Mouse (Mus musculus): ENCODE results near the gene Msh6.
"Not testable (repeated sequence)": the region's sequence is repeated elsewhere in the genome, so short reads cannot be mapped to it uniquely, and the experiment has no call there.

Msh6 gene

DNA sequence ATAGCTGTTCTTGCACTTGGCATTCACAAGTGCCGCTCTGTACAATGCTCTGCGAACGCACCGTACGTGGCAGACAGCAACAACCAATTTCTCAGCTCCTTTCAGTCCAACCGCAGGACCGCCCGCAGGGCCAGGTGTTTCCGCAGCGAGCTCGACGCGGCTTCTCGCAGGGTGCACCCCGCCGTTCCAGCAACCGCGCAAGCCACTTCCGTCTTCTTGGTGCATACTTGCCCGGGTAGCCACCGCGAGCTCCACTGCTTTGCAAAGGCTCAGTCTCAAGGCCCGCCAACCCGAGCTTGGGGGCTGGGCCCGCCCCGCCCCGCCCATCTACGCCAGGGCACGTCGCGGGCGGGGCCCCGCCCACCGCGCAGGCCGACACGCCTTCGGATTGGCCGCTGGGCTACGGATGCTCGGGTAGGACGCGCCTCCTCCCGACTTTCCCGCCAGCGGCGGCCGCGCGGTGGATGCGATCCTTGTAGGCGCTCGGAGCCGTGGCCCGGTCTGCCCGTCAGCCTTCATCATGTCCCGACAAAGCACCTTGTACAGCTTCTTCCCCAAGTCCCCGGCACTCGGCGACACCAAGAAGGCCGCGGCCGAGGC, at the start of gene Msh6:
Gene Msh6, plus strand, starts transcription at position 434 of the 600 bp plus-strand sequence.
- DNase-seq (ENCODE audit: inconsistent ontology term), result peak; percentile 98

DNA sequence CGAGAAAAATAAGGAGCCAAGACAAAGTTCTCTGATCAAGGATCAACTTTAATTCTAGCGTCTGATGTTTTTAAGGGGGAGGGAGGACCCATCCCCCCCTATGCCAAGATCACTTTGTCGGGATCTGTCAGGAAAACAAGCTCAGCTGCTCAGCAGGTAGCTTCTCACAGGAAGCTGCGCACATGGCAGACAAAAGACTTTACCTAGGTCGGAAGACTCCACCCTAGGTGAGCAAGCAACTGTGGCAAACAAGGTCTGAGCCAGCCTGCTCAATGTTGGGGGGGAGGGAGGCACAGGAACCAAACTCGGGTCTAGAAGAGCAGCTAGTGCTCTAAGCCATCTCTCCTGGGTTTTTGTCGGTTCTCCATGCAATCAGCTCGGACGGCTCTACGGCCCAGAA, 40.5 kb upstream of the Msh6 start:
- no peak for DNase-seq (ENCODE audit: inconsistent ontology term)

DNA sequence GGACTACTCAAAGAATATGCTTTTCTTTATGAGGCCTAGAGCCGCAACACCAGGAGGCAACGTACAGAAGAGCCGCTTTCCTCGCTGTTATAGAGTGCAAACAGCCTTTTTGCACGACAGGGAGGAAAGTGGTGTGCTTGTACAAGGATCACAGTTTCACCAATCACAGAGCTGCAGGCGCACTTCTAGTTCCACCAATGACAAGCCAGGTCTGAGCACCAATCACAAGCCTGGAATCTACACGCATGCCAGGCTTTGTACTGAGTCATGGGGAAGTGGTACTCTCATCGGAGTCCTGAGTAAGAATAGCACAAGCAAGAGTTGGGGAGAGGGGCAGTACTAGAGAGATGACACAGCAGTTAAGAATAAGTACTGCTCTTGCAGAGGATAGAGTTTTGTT, 40.1 kb upstream of the Msh6 start:
- DNase-seq (ENCODE audit: inconsistent ontology term), result no peak

DNA sequence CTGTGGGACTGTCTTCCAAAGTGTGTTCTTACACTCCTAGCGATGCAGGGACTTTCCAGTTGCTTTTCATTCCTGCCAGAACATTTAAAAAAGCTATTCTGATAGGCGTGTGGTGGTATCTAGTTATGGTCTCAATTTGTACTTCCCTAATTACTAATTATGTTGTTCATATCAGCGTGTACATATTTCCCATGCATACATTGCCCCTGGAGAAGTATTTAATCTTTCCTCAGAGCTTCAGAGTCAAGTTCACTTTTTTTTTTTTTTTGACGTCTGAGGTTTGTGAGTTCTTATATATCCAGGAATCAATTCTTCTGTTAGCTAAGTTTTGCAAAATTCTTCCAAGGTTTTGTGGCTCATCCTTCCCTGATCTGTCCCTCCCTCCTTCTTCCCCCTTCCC, 38.7 kb upstream of the Msh6 start:
- no peak for DNase-seq (ENCODE audit: inconsistent ontology term)

DNA sequence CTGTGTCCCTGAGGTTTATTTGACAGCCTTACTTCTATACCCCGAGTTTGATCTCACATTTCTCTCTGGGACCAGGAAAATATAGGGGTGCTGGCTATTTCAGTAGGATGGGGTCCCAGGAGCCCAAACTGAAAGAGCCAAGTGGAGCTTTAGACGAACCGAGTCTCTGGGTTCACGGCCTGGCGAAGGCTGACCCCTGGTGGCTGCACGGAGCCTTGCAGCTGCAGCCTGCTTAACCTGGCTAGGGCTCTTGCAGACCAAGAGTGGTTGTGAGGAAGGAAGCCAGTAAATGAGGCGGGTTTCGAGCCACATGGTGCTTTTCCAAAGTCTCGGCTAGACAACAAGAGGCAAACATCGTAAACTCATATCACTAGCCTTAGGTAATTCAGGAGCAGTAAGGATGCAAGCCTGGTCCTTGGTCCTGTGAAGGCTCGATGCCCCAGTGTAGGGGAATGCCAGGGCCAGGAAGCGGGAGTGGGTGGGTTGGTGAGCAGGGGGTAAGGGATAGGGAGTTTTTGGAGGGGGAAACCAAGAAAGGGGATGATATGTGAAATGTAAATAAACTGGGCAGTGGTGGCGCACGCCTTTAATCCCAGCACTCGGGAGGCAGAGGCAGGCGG, 25.8 kb upstream of the Msh6 start:
- DNase-seq (ENCODE audit: inconsistent ontology term), result peak; percentile 61

DNA sequence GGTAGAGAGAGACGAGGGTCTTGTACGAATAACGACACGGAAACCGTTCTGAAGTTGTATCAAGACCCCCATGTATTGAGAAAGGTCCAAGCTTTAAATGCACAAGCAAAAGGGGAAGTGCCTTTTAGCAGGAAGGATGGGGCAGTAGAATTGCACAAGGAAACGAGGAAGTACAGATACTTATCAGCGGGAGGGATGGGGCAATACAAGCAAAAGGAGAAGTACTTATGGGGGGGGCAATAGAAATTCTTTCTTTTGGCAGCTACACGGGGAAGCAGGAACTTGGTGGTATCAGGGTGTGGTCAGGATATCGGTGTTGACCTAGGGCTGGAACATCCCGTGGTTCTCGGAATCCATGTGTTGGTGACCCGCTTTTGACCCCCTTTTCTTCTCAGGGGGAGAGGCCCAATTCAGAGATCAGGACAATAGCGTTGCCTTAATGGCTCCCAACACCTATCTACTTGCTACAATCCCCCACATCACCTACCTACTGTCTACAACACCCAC, 20.2 kb upstream of the Msh6 start:
- not testable (repeated sequence) for DNase-seq (ENCODE audit: inconsistent ontology term)

DNA sequence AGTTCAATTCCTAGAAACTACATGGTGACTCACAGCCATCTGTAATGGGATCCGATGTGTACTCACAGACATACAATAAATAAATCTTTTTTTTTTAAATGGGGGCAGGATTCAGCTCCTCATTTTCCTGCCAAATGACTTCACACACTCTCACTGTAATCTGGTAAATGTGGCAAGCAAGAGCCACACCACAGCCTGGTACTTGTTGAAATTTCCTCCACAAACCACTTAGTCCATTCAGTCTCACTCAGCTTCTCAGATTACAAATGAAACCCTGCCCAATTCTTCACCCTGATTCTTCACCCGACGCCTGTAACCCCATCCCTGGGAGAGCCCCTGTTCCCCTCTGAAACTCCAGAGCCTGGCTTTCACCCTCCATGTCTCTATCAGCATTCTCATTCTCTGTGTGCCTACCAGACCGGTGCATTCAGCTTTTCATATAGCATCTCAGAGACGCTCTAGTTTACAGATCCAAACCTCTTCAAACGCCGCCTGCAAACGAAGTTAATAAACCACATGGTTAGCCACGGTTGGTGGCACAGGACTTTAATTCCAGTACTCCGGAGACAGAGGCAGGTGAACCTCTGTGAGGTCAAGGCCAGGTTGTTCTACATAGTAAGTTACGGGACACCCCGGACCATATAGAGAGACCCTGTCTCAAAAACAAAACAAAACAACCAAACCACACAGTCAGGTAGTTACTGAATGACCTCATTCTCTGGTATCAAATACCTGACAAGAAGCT, 17.6 kb upstream of the Msh6 start:
- no peak for DNase-seq (ENCODE audit: inconsistent ontology term)

DNA sequence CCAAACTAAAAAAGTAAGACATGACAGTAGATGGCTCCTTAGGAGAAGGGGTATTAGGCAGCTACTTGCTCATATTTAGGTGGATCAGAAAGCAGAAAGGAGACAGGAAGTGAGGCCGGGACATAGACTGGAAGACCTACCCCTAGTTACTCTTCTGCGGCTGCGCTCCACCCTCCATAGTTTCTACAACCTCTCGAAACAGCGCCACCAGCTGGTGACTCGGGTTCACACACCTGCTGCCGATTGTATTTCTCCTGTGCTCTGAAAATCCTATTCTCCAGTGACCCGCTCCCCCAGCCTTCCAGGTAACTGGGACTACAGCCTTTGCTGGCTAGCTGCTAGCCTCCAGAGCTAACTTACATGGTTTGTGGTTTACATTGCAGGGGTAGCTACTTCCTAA, 16.6 kb upstream of the Msh6 start:
- no peak for DNase-seq (ENCODE audit: inconsistent ontology term)

DNA sequence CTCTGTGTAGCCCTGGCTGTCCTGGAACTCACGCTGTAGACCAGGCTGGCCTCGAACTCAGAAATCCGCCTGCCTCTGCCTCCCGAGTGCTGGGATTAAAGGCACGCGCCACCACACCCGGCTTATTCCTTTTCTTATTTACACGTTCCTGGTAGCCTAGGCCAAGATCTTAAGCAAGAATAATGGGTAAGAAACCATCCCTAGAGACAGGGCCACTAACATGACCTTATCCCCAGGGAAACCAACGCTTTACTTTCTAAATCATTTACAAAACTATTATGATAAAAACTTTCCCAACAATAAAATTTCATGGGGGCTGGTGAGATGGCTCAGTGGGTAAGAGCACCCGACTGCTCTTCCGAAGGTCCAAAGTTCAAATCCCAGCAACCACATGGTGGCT, 15.5 kb upstream of the Msh6 start:
- DNase-seq (ENCODE audit: inconsistent ontology term), result not testable (repeated sequence)

DNA sequence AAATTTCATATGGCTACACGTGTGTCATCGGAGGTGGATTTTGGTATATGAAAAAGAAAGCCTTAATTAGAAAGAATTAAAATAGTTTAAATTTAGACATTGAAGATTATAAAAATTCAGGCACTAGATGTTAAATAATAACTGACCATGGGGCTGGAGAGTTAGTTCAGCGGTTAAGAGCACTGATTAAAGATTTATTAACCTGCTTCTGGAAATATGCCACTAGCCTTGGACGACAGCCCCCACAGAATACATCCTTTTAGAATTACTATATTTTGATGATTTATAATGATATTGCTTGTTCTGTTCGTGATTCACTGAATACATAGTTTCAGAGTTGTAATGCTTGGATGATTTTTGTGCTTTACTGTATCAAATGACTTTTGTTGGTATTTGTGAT, 14.9 kb upstream of the Msh6 start:
- DNase-seq (ENCODE audit: inconsistent ontology term), result not testable (repeated sequence)

DNA sequence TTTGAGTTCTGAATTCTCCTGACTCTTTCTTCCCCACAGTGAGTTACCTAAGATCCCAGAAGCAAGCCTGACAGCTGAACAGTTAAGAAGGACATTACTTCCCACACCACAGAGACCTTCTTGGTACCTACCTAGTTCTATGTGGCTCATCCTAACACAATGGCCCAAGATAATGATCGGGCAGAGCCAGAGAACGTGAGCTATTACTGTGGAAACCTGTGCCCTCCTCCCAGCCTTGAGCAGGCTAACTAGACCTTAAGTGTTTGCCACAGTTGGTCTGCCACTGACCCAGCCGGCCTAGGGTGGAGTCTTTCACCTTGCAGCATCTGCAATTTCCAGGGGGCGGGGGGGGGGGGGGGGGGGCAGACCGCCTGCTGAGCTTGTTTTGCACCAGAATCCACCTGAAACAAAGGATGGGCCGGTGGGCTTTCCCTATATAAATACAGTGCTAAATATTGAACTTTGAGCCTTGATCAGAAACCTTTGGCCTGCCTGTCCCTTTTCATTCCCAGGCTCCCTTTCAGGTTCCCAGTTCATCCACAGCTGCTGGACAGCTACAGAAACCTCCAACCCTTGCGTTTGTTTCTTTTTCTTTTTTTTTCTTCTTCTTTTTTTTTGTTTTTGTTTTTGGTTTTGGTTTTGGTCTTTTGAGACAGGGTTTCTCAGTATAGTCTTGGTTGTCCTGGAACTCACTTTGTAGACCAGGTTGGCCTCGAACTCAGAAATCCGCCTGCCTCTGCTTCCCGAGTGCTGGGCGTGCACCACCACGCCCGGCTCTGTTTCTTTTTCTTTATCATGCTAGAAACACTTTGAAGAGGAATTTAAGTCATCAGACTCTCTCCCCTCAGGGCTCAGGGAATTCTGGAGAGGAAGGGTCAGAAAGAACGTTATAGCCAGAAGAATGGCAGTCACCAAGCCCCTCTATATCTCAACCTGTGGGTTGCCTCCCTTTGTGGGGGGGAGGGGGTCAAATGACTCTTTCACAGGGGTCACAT, 11.5 kb upstream of the Msh6 start:
- DNase-seq (ENCODE audit: inconsistent ontology term), result no peak

DNA sequence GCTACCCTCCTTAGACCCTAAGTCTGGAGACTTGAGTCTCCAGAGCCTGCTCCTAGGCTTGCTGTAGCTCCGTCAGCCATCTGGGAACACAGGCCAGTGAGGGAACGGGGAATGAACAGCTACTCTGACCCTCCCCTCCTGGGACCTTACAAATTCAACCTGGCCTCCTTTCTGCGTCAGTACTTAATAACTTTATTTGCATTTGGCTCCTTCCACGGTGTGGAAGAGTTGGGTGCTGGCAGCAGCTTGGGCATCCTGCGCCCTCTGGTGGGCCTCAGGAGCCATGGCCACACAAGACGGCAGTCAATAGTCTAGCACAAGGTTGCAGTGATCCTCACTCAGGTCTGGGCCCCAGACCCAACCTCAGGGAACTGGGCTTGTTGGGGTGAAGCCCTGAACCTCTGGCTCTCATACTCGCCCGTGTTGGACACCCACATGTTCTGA, 6.4 kb upstream of the Msh6 start:
- not testable (repeated sequence) for DNase-seq (ENCODE audit: inconsistent ontology term)

DNA sequence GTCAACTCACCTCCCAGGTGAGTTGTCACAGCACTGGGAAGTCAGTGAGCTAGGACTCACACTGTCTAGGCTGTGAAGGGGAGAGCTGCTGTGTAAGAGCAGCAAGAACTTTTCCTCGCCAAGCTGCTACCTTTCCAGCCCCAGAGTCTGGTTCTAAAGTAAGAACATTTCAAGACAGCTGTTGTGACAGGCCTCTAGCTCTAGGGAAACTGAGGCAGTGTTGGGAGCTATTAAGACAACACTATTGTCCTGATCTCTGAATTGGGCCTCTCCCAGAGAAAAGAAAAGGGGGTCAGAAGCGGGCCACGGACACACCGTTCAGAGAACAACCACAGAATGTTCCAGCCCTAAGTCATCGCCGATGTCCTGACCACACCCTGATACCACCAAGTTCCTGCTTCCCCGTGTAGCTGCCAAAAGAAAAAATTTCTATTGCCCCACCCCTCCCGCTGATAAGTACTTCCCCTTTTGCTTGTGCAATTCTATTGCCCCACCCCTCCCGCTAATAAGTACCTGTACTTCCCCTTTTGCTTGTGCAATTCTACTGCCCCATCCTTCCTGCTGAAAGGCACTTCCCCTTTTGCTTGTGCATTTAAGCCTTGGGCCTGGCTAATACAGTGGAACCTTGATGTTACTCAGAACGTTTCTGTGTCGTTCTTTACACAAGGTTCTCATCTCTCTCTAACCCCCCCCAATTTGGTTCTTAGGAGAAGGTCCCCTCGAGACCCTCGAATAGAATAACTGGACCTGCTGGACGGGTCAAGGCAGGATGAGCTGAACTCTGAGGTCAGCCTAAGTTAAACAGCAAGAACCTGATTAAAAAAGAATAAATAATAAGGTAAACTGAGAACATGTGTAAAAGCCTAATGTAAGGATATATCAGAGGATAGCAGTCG, 2.9 kb upstream of the Msh6 start:
- DNase-seq (ENCODE audit: inconsistent ontology term), result not testable (repeated sequence)

DNA sequence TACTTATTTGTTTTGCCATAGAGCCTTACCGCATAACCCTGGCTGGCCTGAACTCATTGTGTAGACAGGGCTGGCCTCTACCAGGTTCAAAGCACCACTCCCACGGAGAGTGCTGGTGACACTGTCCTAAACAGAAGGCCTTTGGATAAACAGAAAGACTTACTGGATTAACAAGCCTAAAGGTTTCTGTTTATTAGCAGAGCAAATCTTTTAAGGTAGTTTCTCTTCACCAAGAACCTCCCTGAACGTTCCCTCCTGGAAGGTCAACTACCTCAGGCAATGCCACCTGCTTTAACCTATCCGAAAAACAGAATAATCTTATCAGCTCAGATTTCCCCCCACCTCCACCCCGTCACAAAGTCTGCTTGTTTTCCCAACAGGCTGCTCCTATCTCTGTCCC, 2.0 kb upstream of the Msh6 start:
- no peak for DNase-seq (ENCODE audit: inconsistent ontology term)

DNA sequence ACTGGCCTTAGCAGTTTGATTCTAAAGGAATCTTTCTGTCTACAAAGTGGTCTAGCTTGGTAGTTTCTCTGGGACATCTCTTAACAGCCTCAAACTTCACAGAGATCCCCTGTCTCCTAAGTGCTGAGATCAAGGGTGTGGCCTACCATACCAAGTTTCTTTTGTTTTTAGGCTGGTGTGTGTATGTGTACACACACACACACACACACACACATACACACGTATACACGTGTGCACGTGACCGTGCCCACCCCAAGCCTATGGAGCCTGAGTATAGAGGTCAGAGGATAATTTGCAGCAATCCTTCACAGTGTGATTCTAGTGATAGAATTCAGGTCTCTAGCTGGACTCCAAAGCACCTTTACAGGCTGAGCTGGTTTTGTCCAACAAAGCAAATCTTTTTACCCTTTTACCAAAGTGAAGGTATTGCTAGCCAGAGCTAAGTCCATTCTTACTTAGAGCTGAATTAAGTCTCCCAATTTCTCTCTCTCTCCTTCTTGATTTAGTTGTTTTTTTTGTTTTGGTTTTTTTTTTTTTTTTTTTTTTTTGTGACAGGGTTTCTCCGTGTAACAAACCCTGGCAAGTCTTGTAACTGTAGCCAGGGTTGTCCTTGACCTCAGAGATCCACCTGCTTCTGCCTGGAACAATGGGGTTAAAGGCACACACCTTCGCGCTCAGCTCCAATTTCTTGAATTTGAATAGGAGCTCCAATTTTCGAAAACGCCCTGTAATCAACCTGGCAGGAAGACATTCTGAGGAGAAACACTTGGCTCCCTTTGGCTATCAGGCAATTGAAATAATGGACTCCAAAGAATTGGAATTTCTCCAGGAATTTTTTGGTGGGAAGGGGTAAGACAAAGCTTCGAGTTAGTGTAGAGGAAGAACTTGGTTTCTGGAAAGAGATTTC, 1.3 kb upstream of the Msh6 start:
- no peak for DNase-seq (ENCODE audit: inconsistent ontology term)

DNA sequence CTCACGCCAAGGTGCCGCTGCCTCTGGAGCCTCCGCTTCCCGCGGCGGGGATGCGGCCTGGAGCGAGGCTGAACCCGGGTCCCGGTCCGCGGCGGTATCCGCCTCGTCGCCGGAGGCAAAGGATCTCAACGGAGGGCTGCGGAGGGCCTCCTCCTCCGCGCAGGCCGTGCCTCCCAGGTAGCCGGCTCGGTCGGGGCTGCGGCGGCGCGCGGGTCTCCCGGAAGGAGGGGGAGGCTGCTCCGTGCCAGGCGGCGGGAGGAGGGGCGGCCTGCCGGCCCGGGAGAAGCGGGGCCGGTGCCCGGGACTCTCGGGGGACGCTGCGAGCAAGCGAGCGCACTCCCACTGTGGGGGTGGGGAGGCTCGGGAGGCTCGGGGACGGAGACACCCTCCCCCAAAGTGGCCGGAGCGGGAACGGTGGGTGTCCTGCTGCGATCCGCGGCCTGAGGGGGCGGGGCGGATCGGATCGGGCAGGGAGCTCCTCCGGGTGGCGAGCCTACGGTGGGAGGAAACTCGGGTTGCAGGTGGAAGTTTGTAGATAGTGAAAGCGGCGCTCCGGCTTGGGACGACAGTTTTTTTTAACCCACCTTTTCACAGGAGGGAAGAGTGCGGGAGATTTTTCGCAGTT, 479 bp downstream of the Msh6 start:
- peak; percentile 80 for DNase-seq (ENCODE audit: inconsistent ontology term)

DNA sequence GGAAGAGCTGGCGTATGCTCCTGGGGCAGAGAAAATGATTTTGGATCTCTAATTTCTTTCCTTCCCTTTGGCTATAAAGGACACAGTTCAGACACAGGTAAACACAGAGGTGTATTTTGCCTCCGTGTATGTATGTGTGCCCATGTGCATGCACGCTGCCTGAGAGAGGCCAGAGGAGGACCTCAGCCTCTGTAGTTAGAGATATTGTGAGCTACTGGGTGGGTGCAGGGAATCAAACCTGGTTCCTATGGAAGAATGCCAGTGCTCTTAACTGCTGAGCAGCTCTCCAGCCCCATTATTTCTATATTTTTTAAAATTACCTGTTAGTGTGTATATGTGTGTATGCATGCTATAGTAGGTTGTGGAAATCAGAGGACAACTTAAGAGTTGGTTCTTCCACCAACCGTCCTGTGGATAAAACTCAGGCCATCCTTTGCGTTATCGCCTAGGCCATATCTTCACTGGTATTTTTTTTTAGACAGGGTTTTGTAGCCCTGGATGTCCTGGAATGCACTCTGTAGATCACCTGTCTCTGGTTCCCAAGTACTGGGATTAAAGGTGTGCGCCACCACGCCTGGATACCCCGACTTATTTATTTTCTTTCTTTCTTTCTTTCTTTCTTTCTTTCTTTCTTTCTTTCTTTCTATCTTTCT, 1.4 kb downstream of the Msh6 start:
- no peak for DNase-seq (ENCODE audit: inconsistent ontology term)

DNA sequence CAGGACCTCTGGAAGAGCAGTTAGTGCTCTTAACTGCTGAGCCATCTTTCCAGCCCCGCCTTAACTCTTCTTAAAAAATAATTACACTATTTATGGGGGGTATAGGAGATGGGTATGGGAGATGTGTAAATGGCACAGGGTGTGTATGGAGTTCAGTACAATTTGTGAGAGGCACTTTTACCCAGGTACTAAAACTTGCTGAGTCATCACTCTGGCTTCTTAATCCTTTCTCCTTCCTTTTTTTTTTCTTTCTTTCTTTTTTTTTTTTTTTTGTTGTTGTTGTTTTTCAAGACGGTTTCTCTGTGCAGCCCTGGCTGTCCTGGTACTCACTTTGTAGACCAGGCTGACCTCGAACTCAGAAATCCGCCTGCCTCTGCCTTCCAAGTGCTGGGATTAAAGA, 2.1 kb downstream of the Msh6 start:
- not testable (repeated sequence) for DNase-seq (ENCODE audit: inconsistent ontology term)

DNA sequence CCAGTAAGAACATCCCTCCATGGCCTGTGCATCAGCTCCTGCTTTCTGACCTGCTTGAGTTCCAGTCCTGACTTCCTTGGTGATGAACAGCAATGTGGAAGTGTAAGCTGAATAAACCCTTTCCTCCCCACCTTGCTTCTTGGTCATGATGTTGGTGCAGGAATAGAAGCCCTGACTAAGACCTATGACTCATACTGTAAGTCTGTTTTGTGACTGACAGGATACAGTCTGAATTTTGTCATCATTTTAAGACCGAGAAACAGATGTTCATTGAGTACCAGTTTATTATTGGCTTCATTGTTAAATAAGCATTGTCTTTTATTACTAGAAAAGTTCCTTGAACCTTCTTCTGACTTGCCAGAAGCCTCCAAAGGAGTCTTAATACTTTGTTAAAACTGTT, 4.8 kb downstream of the Msh6 start:
- DNase-seq (ENCODE audit: inconsistent ontology term), result not testable (repeated sequence)
